Mouse (Mus musculus): ENCODE measurements around the gene Ctc1. TPM values are rescaled to one million over a fixed set of nuclear protein-coding genes. Genes with fewer than 3 reads are reported as not detected.

Gene Ctc1
- polyA plus RNA-seq, 1 experiment from 2014 or later, result 77.1 TPM

Small RNA genes lying within 50 kb of the gene (microRNA-seq; reads per million reads assigned to microRNA genes)
- 13.2 reads per million, percentile 30 among the genes with 10 or more reads in this experiment for gene Mir3062

Other genes starting within 250 kb of the Ctc1 start
- gene Ndel1, start 144.1 kb upstream of the Ctc1 start, polyA plus RNA-seq (2016; fragmentation: Nextera tagmentation; extraction: Ambion mirVana), result 60.4 and 65.3 TPM in 2 replicates
- 0.10 TPM in 1 of 2 replicates, not detected in the other for gene Rnf222, start 127.4 kb upstream of the Ctc1 start, polyA plus RNA-seq (2016; fragmentation: Nextera tagmentation; extraction: Ambion mirVana)
- 743 and 773 TPM in 2 replicates for gene Rpl26, start 114.3 kb upstream of the Ctc1 start, polyA plus RNA-seq (2016; fragmentation: Nextera tagmentation; extraction: Ambion mirVana)
- 0.20 TPM in 1 of 2 replicates, not detected in the other for gene Odf4, start 88.8 kb upstream of the Ctc1 start, polyA plus RNA-seq (2016; fragmentation: Nextera tagmentation; extraction: Ambion mirVana)
- gene Arhgef15, start 58.4 kb upstream of the Ctc1 start, polyA plus RNA-seq (2016; fragmentation: Nextera tagmentation; extraction: Ambion mirVana), result 5.9 and 6.7 TPM in 2 replicates
- 1.7 and 1.9 TPM in 2 replicates for gene Slc25a35, start 47.8 kb upstream of the Ctc1 start, polyA plus RNA-seq (2016; fragmentation: Nextera tagmentation; extraction: Ambion mirVana)
- gene Rangrf, start 40.7 kb upstream of the Ctc1 start, polyA plus RNA-seq (2016; fragmentation: Nextera tagmentation; extraction: Ambion mirVana), result 39.2 and 42.1 TPM in 2 replicates
- gene Pfas, start 7.5 kb upstream of the Ctc1 start, polyA plus RNA-seq (2016; fragmentation: Nextera tagmentation; extraction: Ambion mirVana), result 34.7 and 38.7 TPM in 2 replicates
- 139 and 142 TPM in 2 replicates for gene Aurkb, start 29.7 kb downstream of the Ctc1 start, polyA plus RNA-seq (2016; fragmentation: Nextera tagmentation; extraction: Ambion mirVana)
- 13.3 and 16.3 TPM in 2 replicates for gene Borcs6, start 43.8 kb downstream of the Ctc1 start, polyA plus RNA-seq (2016; fragmentation: Nextera tagmentation; extraction: Ambion mirVana)
- gene Tmem107, start 54.9 kb downstream of the Ctc1 start, polyA plus RNA-seq (2016; fragmentation: Nextera tagmentation; extraction: Ambion mirVana), result 45.1 and 48.3 TPM in 2 replicates
- gene Vamp2, start 72.6 kb downstream of the Ctc1 start, polyA plus RNA-seq (2016; fragmentation: Nextera tagmentation; extraction: Ambion mirVana), result 123 and 131 TPM in 2 replicates
- gene Per1, start 79.3 kb downstream of the Ctc1 start, polyA plus RNA-seq (2016; fragmentation: Nextera tagmentation; extraction: Ambion mirVana), result 9.8 and 10.9 TPM in 2 replicates
- gene Hes7, start 104.5 kb downstream of the Ctc1 start, polyA plus RNA-seq (2016; fragmentation: Nextera tagmentation; extraction: Ambion mirVana), result 0.21 and 0.38 TPM in 2 replicates
- 0.18 and 0.29 TPM in 2 replicates for gene 9130213A22Rik, start 106.7 kb downstream of the Ctc1 start, polyA plus RNA-seq (2016; fragmentation: Nextera tagmentation; extraction: Ambion mirVana)
- gene Aloxe3, start 110.0 kb downstream of the Ctc1 start, polyA plus RNA-seq (2016; fragmentation: Nextera tagmentation; extraction: Ambion mirVana), result 0.66 and 0.67 TPM in 2 replicates
- 0.06 TPM in 1 of 2 replicates, not detected in the other for gene Alox12b, start 141.1 kb downstream of the Ctc1 start, polyA plus RNA-seq (2016; fragmentation: Nextera tagmentation; extraction: Ambion mirVana)
- gene Alox8, start 181.9 kb downstream of the Ctc1 start, polyA plus RNA-seq (2016; fragmentation: Nextera tagmentation; extraction: Ambion mirVana), result 0.13 TPM in 1 of 2 replicates, not detected in the other
- 0.23 and 0.25 TPM in 2 replicates for gene Gucy2e, start 221.1 kb downstream of the Ctc1 start, polyA plus RNA-seq (2016; fragmentation: Nextera tagmentation; extraction: Ambion mirVana)

Data from midbrain, embryonic 12.5 days (tissue).